Mouse (Mus musculus) kidney, postnatal 36 days (tissue): Measurements from ENCODE around the gene Slc35f6.

Source experiments
- DNase-seq, 2 experiments: peaks; one replicate each; pipeline ENCODE4 v3.0.0; 2021 to 2022; ENCODE audit warnings: mixed read lengths in 2 of 2

The Slc35f6 gene

DNA sequence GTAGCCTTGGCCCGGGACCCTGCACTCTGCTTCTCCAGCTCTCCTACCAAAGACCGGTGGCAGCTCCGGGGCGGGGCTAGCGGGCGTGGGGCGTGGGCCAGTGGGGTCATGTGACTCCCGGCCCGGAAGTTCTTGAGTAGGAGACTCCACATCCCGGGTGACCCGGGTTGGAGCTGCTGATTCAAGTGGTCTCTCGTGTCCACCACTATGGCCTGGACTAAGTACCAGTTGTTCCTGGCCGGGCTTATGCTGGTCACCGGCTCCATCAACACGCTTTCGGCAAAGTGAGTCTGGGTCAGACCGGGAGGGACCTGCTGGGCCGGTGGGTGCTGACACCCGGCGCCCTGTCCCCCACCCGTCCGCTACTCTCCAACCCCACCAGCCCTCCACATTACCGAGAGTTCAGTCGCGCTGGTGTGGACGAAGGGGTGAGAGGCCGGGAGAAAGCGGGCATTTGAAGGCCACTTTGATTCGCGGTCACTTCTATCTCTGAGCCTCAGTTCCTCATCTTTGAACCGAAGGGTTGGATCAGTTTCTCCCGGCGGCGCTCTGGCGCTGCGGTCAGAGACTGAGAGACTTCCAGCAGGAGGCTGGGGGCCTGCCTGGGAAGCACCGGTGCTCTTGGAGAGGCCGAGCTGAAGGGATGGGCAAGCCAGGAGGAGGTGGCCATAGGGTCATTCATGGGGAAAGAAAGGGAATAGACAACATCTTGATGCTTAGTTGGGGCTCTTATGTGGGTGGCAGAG, at the start of gene Slc35f6:
Gene Slc35f6 (plus strand): TSS at position 119 of the 746 bp plus-strand sequence.
- peak; percentile 96 to 98 for DNase-seq

DNA sequence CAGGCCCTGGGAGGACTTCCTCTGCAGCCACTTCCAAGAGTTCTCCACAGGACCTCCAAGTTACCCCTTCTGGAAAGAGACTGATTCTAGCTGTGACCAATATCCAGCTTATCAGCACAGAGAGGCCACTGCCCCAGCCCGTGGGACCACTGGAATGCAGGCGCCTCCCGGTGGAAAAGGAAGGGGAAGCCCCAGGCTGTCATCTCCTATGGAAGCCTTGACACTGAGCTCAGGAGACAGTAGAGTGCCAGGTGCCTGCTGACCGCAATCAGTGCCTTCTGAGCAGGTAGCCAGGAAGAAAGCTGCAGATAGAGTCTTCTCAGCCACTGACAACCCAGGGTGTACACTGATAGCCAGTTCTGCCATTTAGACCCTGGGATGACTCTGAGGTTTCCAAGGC, 46.3 kb upstream of the Slc35f6 start:
- no peak for DNase-seq

DNA sequence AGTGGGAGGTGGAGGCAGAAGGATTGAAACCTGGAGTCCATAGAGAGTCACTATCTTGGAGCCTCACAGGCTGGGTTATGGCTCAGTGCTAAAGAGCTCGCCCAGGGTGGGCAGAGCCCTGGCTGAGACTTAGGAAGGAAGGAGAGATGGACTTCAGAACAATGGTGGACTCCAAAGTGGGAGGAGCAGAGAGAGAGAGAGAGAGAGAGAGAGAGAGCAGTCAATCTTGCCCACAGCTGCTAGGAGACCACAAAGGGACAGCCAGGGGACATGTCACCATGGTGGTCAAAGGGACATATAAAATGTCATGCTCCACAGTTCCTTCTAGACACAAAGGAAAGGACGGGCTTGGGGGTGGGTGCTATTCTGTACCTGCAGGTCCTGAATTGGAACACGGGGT, 44.5 kb upstream of the Slc35f6 start:
- DNase-seq = no peak

DNA sequence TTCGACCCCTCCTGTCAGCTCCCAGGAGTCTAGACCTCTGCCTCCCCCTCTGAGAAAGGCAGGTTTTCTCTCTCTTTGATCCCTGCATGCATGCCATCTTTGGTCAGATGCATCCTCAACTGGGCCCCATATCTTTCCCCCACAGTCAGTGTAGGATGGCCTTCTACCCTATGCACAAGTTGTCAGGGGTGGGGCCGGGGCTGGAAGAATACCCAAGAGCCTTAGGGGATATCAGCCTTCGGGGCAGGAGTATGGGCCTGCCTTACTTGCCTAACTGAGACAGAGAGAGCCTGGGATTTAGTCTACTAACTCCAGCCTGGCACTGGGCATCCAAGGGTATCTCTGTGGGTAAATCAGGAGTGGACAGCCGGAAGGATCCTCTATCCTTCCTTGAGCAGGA, 43.8 kb upstream of the Slc35f6 start:
- DNase-seq = no peak

DNA sequence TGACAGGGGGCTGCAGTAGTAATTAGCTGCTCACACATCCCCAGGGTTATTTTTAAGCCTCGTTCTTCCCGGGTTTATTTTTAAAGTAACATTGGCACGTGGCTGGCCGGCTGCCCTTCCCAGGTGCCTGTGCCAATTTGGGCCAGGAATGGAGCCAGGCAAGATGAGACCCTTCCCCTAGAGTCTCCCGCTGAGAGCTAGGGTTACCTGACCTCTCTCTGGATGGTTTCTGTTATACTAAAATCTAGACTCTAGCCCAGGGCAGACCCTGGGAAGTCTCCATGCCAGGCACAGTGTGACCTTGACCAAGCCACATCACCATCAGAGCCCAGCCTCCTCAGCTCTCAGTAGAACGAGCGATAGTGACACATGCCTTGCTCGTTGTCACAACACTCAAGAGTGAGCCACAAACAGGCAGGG, 43.0 kb upstream of the Slc35f6 start:
- no peak for DNase-seq

DNA sequence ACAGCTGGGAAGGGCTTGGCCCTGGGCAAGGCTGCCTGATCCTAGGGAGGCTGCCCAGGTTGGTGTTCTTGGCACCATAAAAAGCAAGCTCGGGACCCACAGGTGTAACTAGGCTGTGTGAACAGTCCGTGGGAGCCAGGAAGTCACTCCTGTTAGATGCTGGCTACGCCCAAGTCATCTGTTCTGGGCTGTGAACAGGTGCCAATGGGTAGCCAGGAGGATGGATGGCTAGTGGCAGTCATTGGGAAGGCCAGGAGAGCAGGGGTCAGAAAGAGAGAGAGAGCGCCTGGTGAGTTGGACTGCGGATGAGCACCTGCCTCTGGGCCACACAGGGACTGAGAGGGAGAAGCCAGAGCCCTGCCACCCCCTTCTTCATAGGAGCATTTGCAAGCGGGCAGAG, 42.1 kb upstream of the Slc35f6 start:
- DNase-seq = no peak

DNA sequence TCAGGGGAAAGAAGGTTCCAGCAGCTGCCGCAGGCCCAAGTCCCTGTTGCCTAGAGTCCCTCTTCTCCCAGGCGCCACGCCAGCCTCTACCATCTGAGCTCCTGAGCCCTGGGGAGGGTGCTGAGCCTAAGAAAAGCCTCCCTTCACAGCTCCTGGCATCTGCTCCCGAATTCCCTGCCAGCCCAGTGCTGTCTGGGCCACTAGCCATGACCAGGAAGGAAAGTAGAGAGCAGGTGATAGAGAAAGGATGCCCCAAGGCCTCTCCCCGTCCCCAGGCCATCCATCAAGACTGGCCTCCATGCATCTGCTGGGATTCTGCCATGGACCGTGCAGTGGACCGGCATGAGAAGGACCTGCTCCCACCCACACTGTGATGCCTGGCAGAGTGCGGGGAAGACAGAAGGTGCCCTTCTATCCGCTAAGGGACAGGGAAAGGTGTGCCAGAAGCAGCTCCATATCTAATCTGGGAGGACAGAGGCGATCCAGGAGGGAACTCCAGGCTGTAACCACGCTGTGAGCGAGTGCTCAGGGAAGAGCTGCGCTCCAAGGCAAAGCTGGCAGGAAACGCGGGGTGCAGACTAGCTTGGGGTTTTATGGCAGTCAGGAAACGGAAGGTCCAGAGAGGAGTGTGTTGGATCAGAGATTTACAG, 41.2 kb upstream of the Slc35f6 start:
- DNase-seq = peak in 1 of 2 experiments; percentile 29

DNA sequence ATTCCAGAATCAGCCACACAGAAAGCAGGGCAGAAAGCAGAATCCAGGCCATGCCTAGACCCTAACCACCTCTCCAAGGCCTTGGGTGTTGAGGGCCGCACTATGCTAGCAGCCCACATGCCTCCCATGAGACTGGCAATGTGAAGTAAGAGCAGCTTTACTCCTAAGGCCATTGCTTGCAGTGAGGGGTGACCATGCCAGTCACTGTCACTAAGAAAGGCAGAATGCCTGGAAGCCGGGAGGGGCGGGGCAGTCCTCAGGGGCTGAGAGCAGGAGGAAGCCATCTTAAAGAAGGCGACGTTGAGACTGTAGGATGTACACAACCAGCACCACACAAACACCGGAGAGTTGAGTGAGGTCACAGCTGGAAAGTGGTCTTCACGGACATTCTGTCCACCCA, 38.6 kb upstream of the Slc35f6 start:
- DNase-seq = no peak

DNA sequence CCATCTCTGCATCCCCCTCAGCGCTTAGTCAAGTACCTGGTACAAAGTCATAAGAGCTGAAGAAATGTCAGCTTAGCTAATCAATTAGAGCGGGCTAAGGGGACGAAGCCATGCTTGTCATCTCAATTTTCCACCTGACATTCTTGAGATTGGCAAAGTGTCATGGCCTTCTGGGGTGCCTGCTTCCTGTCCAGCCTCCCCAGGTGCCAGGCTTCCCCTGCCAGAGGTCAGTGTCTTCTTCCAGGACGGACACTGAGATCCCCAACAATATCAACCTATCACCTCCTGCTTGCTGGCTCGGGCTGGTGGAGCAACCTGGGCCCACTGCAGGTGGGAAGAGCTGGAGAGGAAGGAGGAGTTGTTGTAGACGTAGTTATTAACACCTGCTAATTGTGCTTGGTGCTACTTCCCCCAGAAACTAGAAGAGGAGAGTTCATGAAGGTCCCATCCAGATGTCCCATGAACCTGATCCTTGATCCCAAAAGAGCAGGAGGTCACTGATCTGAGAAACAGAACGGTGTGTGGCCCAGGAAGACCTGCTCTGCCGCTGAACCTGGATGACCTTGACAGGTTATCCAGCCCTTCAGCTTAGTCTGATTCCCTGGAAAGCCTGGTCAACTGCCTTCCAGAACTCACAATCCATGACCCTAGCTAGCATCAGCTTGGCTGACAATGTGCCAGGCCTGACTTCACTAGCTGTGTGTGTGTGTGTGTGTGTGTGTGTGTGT, 37.7 kb upstream of the Slc35f6 start:
- no peak for DNase-seq

DNA sequence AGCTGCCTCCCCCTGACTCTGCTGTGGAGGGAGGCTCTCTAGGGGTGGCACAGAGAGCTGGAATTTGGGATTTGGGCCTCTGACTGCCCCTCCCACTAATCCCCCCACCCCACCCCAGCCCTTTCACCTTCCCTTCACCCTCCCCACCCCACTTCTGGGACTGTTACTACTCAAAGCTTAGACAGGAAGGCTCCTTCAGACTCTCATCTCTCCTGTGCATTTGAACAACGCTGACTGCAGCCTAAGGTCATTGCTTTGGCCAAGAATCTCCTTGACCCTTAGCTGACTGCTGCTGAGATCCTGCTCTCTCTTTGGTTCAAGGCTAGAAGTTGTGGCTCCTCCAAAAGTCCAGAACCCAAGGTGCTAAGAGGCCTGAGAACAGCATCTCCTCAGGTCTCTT, 36.6 kb upstream of the Slc35f6 start:
- no peak for DNase-seq

DNA sequence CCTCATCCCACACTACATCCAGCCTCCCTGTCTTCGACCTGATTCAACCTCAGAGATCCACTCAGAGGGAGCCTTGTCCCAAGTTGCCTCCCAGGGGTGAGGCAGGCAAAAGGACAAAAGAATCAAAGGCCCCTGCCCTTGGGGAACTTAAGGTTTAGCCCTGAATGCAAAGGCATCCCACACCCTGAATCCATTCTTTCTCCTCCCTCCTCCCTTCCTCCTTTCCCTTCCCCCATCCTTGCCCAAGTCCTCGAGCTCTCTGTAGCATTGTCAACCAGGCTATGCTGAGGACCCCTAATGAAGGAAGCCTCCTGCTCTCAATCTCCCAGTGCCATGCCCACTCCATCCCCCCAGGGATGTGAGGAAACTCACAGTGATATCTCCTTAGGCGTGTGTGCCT, 36.0 kb upstream of the Slc35f6 start:
- no peak for DNase-seq

DNA sequence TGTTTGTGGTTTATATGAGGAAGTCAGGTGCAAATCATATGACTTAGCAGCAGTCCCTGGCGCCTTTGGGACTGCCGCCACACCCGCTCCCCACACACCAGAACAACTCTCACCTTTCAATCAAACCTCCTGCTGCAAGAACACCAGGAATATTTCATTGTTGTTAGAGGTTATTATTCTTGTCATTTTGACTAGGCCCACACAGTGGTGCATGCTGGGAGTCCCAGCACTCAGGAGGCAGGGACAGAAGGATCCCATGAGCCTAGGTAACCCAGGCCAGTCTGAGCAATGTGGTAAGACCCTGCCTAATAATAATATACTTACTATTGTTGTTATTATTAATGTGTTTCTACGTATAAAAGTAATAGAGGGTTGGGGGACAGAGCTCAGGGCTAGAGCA, 35.2 kb upstream of the Slc35f6 start:
- DNase-seq = no peak

DNA sequence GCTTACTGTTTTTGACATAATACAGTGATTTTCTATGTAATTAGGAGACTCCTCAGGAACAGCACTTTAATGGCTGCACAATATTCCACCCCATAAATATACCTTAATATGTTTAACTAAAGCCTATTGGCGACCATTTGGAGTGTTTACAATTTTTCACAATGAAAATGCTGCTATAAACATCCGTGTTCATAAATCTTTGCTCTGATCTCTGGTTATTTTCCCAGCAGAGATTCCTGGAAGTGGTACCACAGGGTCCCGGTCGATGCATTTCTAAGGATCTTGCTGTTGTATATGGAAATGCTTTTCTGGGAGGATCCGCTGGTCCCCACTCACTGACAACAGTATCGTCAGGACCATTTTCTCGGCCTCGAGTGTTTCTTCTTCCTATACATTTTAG, 34.5 kb upstream of the Slc35f6 start:
- no peak for DNase-seq

DNA sequence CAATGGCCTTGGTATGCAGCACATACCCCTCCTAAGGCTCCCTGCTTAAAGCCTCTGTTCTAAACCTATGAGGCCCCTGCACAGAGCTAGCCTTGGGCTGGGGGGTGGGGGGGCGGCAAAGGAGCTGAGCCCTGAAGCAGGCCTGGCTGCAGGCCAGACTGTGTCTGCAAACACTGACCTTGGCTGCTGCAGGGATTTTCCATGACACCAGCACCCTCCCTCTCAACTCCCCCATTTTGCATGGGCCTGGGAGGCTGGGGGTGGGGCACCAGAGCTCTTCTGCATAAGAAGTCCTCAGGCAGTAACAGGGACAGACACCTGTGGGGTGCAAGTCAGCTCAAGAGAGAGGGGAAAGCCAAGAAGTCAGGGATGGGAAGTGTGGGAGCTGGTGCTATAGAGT, 33.5 kb upstream of the Slc35f6 start:
- DNase-seq = peak; percentile 52 to 69

DNA sequence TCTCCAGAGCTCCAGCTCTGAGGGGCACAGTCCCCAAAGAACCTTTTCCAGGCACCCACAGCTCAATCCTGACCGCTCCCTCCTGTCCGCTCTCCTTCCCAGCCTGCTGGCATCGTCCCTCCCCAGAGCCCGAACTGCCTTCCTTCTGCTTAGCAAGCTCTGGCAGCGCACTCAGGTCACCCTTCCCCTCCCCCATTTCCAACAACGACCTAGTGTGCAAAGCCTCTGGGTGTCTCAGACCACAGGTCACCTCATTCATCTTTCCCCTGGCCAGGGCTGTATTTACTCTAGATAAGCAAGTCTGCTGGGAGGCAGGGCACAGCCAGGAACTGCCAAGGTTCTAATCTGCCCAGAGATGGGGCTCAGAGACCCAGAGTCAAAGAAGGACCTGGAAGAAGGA, 32.3 kb upstream of the Slc35f6 start:
- DNase-seq = no peak

DNA sequence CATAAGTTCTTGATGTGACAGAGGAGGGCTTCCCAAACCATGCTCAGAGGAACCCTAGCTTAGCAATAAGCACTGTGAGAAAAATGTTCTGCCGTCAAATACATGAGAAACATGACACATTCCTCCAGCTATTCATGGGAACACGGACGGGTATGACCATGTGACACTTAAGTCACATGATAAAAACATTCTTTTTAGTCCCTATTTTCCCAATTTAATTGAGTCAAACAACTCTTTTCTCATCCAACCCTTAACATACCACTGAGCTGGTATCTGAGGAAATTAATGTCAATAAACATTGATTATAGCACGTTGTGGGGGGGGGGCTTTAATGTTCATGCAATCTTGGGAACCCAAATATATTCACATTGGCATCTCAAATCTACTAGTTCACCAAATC, 31.9 kb upstream of the Slc35f6 start:
- no peak for DNase-seq

DNA sequence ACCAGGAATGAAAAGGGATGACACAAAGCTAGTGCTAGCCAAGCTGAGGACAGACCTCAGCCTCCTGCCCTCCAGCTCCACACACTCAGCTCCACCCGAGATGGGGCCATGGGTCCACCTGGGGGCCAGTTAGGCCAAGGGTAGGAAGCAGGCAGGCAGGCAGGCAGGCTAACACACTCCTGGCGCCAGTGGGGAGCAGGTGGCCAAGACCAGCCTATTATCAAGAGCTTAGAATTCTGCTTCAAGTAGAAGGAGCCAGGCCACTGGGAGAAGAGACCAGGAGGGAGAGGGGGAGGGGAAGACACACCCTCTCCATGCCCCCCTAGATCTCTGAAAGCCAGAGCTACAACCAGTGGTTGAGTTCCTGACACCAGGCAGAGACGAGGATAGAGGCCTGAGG, 31.1 kb upstream of the Slc35f6 start:
- no peak for DNase-seq

DNA sequence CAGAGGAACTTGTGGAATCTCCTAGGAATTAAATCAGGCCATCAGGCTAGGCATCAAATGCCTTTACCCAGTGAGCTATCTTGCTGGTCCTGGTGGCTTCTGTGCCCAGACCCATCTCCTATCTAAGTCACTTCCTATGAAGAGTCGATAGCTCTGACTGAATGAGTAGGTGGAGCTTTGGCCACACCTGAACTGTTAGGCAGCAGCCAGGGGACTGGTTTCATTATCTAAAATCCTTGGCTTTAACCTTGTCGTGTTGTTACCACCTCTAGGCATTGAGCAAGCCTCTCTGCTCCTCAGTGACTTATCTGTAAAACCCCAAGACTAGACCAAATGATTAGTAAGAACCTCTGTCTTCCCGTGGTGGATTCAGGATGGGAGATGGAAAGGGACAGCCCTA, 30.4 kb upstream of the Slc35f6 start:
- DNase-seq = no peak

DNA sequence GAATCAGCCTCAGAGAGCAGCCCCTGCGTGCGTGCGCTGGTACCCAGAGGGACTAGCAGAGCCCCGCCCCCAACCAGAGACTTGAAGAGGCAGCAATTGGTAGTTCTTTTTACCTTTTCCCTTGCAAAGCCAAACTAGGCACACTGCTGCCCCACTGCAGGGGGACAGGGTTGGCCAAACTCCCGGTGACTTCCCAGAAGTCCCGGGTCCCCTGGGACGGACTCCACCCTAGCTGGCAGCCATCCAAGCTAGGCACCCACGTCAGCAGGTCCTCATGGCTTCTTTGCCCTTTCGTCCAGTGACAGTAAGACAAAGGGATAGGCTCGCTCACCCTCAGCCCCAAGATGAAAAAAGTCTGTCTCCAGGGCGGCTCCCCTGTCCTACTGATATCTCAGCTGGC, 29.9 kb upstream of the Slc35f6 start:
- peak; percentile 49 to 70 for DNase-seq

DNA sequence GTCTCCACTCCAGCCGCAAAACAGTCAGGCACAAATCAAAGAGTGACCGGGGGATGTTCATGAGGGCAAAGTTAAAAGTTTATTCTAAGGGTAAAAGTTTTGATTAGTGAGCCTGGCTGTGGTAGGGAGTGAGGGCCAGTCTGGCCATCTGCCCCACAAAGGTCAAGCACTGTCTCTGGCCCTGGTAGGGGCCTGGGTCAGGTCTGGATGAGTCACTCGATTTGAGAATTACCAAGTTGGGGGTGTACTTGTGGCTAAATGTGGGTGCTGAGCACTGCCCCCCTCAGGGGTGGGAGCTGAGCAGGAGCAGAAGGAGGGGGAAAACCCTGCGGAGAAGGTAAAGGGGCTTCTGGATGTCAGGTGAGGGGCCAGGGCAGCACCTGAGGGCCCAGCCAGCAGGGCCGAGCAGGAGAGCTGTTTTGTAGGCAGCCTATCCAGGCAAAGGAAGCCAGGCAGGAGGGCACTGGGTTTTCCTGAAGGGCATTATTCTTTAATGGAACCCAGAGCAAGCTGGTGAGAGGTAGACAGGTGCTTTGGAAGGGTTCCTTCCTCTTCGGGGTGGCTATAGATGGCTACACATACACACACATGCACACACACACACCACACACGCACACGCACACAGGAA, 29.2 kb upstream of the Slc35f6 start:
- DNase-seq = no peak

DNA sequence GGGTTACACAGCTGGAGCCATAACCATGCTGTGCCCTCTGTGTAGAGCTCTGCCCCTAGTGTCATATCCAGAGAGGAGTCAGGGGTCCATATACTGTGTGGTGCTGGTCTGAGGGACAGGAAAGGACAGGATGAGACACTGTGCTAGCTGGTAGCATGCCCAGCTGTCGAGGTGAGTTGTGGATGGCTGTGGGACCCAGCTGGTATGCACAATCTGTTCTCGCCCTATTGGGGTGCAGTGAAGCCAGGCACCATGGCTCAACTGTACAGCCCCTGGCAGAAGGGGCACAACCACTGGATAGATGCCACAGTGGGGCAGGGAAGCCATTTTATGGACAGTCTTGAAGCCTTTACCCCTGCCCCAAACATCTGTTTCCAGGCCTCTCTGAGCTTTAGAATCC, 28.5 kb upstream of the Slc35f6 start:
- no peak for DNase-seq

DNA sequence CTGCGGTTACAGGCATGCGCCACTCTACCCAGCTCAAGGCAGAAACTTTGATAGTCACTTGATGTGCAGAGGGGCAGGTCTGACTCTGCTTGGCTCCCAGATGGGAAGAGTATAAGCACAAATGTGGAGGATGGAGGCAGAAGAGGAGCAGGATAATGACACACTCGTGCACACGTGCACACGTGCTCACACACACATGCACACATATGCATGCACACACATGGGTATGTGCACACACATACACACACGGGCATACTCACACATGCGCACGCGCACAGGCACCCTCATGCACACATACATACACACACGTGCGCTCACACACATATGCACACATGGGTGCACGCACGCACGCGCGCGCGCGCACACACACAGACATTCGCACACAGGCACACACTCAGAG, 27.2 kb upstream of the Slc35f6 start:
- no peak for DNase-seq

DNA sequence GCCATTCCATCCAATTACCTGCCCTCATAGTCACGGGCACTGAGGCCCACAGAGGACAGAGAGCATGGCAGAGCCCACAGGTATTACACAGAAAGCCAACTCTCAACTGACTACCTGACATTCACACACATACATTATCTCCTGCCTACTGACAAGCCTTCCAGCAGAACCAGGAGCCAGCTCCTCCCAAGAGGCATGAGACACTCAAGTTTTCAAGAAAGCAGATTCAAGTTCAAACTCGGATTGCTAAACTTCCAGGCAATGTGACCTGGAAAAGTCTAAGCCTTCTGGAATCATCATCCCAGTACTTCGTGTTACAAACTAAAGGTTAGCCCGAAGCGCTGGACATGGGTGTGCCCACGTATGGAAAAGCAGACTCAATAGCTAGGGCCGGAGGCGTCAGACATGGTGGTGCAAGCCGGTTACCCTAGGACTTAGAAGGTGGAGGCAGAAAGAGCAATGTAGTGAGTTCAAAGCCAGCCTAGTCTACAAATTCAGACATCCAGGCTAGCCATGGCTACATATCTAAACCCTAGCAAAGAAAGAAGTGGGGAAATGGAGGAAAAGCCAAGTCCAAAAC, 26.4 kb upstream of the Slc35f6 start:
- DNase-seq = no peak
